Mouse (Mus musculus): ENCODE data around the gene Fam110c. TPM values are rescaled to one million over a fixed set of nuclear protein-coding genes. Genes with fewer than 3 reads are reported as not detected.

The Fam110c gene
- total RNA-seq, 1 experiment, result 0.40 TPM

- TF ChIP-seq MAFK (IDR thresholded peaks at IDR 0.05; ENCODE audit: insufficient read depth, low read depth, low read length) (no peak), HCFC1 (IDR thresholded peaks at IDR 0.05; ENCODE audit: borderline replicate concordance, insufficient read depth, low read length) (no peak), CHD2 (IDR thresholded peaks at IDR 0.05; ENCODE audit: low read depth, low read length) (no peak), ZC3H11A (IDR thresholded peaks at IDR 0.05; ENCODE audit: borderline replicate concordance, low read depth, low read length) (no peak), ZNF384 (IDR thresholded peaks at IDR 0.05; ENCODE audit: low read depth, low read length) (no peak)
- in situ Hi-C loops (cut with MboI; ENCODE audit: low sequenced_read_pairs in 2 of 2, unreplicated experiment in 2 of 2), result loop anchor here in 1 of 2 experiments (25.0 kb wide), 1 partner anchor 217 kb away; no protein-coding TSS in a partner anchor
- no peaks in the 10 kb centered on the region for H3K9me3 ChIP-seq (ENCODE audit: control insufficient read depth, insufficient read depth, low read depth, low read length)
- no peak overlapping the region for H3K27ac ChIP-seq (ENCODE audit: insufficient read depth, low read depth, low read length, poor library complexity, severe bottlenecking)
- no peaks in the 10 kb centered on the region for H3K36me3 ChIP-seq (ENCODE audit: control insufficient read depth, insufficient read depth, low read length, poor library complexity, severe bottlenecking)
- H3K4me1 ChIP-seq (ENCODE audit: control insufficient read depth in 2 of 2, insufficient read depth in 2 of 2, low read length in 2 of 2, poor library complexity in 1 of 2), result no peaks in the 10 kb centered on the region
- no peak overlapping the region for H3K9ac ChIP-seq (ENCODE audit: insufficient read depth, low read depth, low read length, poor library complexity, severe bottlenecking)
- no peak for DNase-seq (ENCODE audit: low read depth, low spot score)
- H3K4me3 ChIP-seq (ENCODE audit: insufficient read depth in 1 of 2, low read depth in 1 of 2, low read length in 2 of 2, poor library complexity in 1 of 2, severe bottlenecking in 1 of 2), result no peak overlapping the region
Observed at GRCm38 (mm10) chr12:31120535-31120934, 46.9 kb downstream of the Fam110c start.

GRCm38 (mm10) chr12:31122892-31123622, 49.4 kb downstream of the Fam110c start:
- no peak for DNase-seq (ENCODE audit: low read depth, low spot score)
- no peak overlapping the region for H3K4me3 ChIP-seq (ENCODE audit: insufficient read depth in 1 of 2, low read depth in 1 of 2, low read length in 2 of 2, poor library complexity in 1 of 2, severe bottlenecking in 1 of 2)
- H3K27ac ChIP-seq (ENCODE audit: insufficient read depth, low read depth, low read length, poor library complexity, severe bottlenecking), result no peak overlapping the region
- no peaks in the 10 kb centered on the region for H3K36me3 ChIP-seq (ENCODE audit: control insufficient read depth, insufficient read depth, low read length, poor library complexity, severe bottlenecking)
- in situ Hi-C loops (cut with MboI; ENCODE audit: low sequenced_read_pairs in 2 of 2, unreplicated experiment in 2 of 2), result loop anchor here in 1 of 2 experiments (25.0 kb wide), 1 partner anchor 214 kb away; no protein-coding TSS in a partner anchor
- TF ChIP-seq ZC3H11A (IDR thresholded peaks at IDR 0.05; ENCODE audit: borderline replicate concordance, low read depth, low read length) (no peak), HCFC1 (IDR thresholded peaks at IDR 0.05; ENCODE audit: borderline replicate concordance, insufficient read depth, low read length) (no peak), ZNF384 (IDR thresholded peaks at IDR 0.05; ENCODE audit: low read depth, low read length) (no peak), CHD2 (IDR thresholded peaks at IDR 0.05; ENCODE audit: low read depth, low read length) (no peak), MAFK (IDR thresholded peaks at IDR 0.05; ENCODE audit: insufficient read depth, low read depth, low read length) (no peak)
- H3K9me3 ChIP-seq (ENCODE audit: control insufficient read depth, insufficient read depth, low read depth, low read length), result no peaks in the 10 kb centered on the region
- no peak overlapping the region for H3K9ac ChIP-seq (ENCODE audit: insufficient read depth, low read depth, low read length, poor library complexity, severe bottlenecking)
- no peaks in the 10 kb centered on the region for H3K4me1 ChIP-seq (ENCODE audit: control insufficient read depth in 2 of 2, insufficient read depth in 2 of 2, low read length in 2 of 2, poor library complexity in 1 of 2)

DNA sequence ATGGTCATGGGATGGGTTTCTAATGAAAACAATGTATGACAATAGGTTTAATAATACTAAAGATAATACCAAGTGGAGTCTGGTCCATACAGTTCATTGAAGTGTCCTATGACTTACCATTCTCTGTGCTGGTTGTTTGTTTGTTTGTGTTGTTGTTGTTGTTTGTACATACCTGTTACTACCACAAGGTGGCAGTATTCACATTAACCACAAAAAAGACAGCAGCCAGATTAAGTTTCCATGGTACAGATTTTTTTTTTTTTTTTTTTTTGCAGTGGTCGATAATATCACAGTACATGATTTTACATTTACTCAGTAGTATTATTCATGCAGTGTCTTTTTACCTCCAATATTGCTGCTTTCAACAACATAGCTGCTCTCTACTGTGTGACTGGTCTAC, 52.4 kb downstream of the Fam110c start:
- TF ChIP-seq ZNF384 (IDR thresholded peaks at IDR 0.05; ENCODE audit: low read depth, low read length) (peak; percentile 88), ZC3H11A (IDR thresholded peaks at IDR 0.05; ENCODE audit: borderline replicate concordance, low read depth, low read length) (no peak), CHD2 (IDR thresholded peaks at IDR 0.05; ENCODE audit: low read depth, low read length) (no peak)
- H3K36me3 ChIP-seq (ENCODE audit: control insufficient read depth, insufficient read depth, low read length, poor library complexity, severe bottlenecking), result no peaks in the 10 kb centered on the region
- H3K9ac ChIP-seq (ENCODE audit: insufficient read depth, low read depth, low read length, poor library complexity, severe bottlenecking), result no peak overlapping the region
- in situ Hi-C loops (cut with MboI; ENCODE audit: low sequenced_read_pairs in 2 of 2, unreplicated experiment in 2 of 2), result no loop called here
- no peak overlapping the region for H3K4me3 ChIP-seq (ENCODE audit: insufficient read depth in 1 of 2, low read depth in 1 of 2, low read length in 2 of 2, poor library complexity in 1 of 2, severe bottlenecking in 1 of 2)
- DNase-seq (ENCODE audit: low read depth, low spot score), result peak; percentile 15
- H3K9me3 ChIP-seq (ENCODE audit: control insufficient read depth, insufficient read depth, low read depth, low read length), result no peaks in the 10 kb centered on the region
- no peaks in the 10 kb centered on the region for H3K4me1 ChIP-seq (ENCODE audit: control insufficient read depth in 2 of 2, insufficient read depth in 2 of 2, low read length in 2 of 2, poor library complexity in 1 of 2)
- H3K27ac ChIP-seq (ENCODE audit: insufficient read depth, low read depth, low read length, poor library complexity, severe bottlenecking), result no peak overlapping the region

- DNase-seq (ENCODE audit: low read depth, low spot score), result no peak
- no peak for TF ChIP-seq ZC3H11A (IDR thresholded peaks at IDR 0.05; ENCODE audit: borderline replicate concordance, low read depth, low read length)
- TF ChIP-seq MAFK (IDR thresholded peaks at IDR 0.05; ENCODE audit: insufficient read depth, low read depth, low read length), result no peak
- no peak for TF ChIP-seq CHD2 (IDR thresholded peaks at IDR 0.05; ENCODE audit: low read depth, low read length)
- TF ChIP-seq ZNF384 (IDR thresholded peaks at IDR 0.05; ENCODE audit: low read depth, low read length), result no peak
- no peak for TF ChIP-seq HCFC1 (IDR thresholded peaks at IDR 0.05; ENCODE audit: borderline replicate concordance, insufficient read depth, low read length)
- no peaks in the 10 kb centered on the region for H3K36me3 ChIP-seq (ENCODE audit: control insufficient read depth, insufficient read depth, low read length, poor library complexity, severe bottlenecking)
- no peaks in the 10 kb centered on the region for H3K4me1 ChIP-seq (ENCODE audit: control insufficient read depth in 2 of 2, insufficient read depth in 2 of 2, low read length in 2 of 2, poor library complexity in 1 of 2)
- H3K4me3 ChIP-seq (ENCODE audit: insufficient read depth in 1 of 2, low read depth in 1 of 2, low read length in 2 of 2, poor library complexity in 1 of 2, severe bottlenecking in 1 of 2), result no peak overlapping the region
- in situ Hi-C loops (cut with MboI; ENCODE audit: low sequenced_read_pairs in 2 of 2, unreplicated experiment in 2 of 2), result no loop called here
- H3K27ac ChIP-seq (ENCODE audit: insufficient read depth, low read depth, low read length, poor library complexity, severe bottlenecking), result no peak overlapping the region
- no peaks in the 10 kb centered on the region for H3K9me3 ChIP-seq (ENCODE audit: control insufficient read depth, insufficient read depth, low read depth, low read length)
- H3K9ac ChIP-seq (ENCODE audit: insufficient read depth, low read depth, low read length, poor library complexity, severe bottlenecking), result no peak overlapping the region
Observed at GRCm38 (mm10) chr12:31129548-31129947, 55.9 kb downstream of the Fam110c start.

Other genes starting within 250 kb of the Fam110c start
- gene Alkal2, start 189.5 kb upstream of the Fam110c start, total RNA-seq (2012; rRNA removed), result not detected in 2 replicates
- gene Acp1, start 162.3 kb upstream of the Fam110c start, total RNA-seq (2012; rRNA removed), result 53.8 and 73.7 TPM in 2 replicates
- 2.6 and 4.2 TPM in 2 replicates for gene Sh3yl1, start 162.2 kb upstream of the Fam110c start, total RNA-seq (2012; rRNA removed)
- gene Gm6993, start 166.9 kb downstream of the Fam110c start, total RNA-seq (2012; rRNA removed), result not detected in 2 replicates
- gene Lamb1, start 191.4 kb downstream of the Fam110c start, total RNA-seq (2012; rRNA removed), result 232 and 305 TPM in 2 replicates

Measured in ES-E14 (cell line).